Mouse (Mus musculus) olfactory bulb, adult 2 months (tissue): Measurements from ENCODE around the gene Cstf3. TPM values are rescaled to one million over a fixed set of nuclear protein-coding genes. Genes with fewer than 3 reads are reported as not detected.
A peak's percentile ranks its signal among the peaks of the same experiment; 100 is the strongest.
"Not testable (repeated sequence)": the region's sequence is repeated elsewhere in the genome, so short reads cannot be mapped to it uniquely, and the experiment has no call there.

Experiments
- H3K27ac ChIP-seq: fragments of 200-500 bp; 2 replicates; pipeline ENCODE4 v1.5.1; 2012; ENCODE audit warnings: low read depth, low read length; ENCODE audit not compliant: insufficient read depth
- H3K4me1 ChIP-seq: fragments of 200-500 bp; 2 replicates; pipeline ENCODE4 v1.6.1; 2012; ENCODE audit warnings: low read length; ENCODE audit not compliant: control insufficient read depth, insufficient read depth
- H3K4me3 ChIP-seq: fragments of 200-500 bp; 2 replicates; pipeline ENCODE4 v1.5.1; 2012; ENCODE audit warnings: mild to moderate bottlenecking, low read depth, low read length, moderate library complexity; ENCODE audit not compliant: insufficient read depth
- CTCF ChIP-seq: fragments of 200-500 bp; IDR thresholded peaks from 2 replicates; pipeline ENCODE4 v1.5.1; 2012; ENCODE audit warnings: low read depth, mild to moderate bottlenecking, low read length, moderate library complexity; ENCODE audit not compliant: insufficient read depth
- POLR2A ChIP-seq: fragments of 200-500 bp; IDR thresholded peaks from 2 replicates; pipeline ENCODE4 v1.6.1; 2012; ENCODE audit warnings: mild to moderate bottlenecking, low read depth, low read length, moderate library complexity; ENCODE audit not compliant: insufficient read depth
- WGBS: fragments of 180-500 bp; shearing (Covaris S2); methylation state at CpG from one replicate; pipeline ENCODE4 v1.1.7; 2018; 5-methylcytosine and 5-hydroxymethylcytosine counted together
- polyA plus RNA-seq: library from polyadenylated mRNA; stranded (reverse); fragments of >200 nt; gene quantifications from 2 replicates; pipeline ENCODE4 v1.2.4, GENCODE M21; 2012; ENCODE audit warnings: low replicate concordance; ENCODE audit not compliant: missing spikeins, insufficient read depth, insufficient read length

Gene Cstf3
- not detected in 2 replicates for polyA plus RNA-seq

- no peak for TF ChIP-seq CTCF
- peak; percentile 68; the same call in 1 of the 2 replicates for TF ChIP-seq POLR2A
- Histone ChIP-seq H3K27ac (peak within 1 kb of the TSS; percentile 76), H3K4me3 (peak within 1 kb of the TSS; percentile 72), H3K4me1 (0 out of 2 replicates have a peak, but pooled peaks cover 2% of the 10 kb centered on the region)
- under 1% methylated on average over 59 of the region's 59 CpGs for WGBS
Measured at GRCm38 (mm10) chr2:104590068-104590828, at the start of gene Cstf3. Gene Cstf3, plus strand, starts transcription at chr2:104590523.

GRCm38 (mm10) chr2:104556711-104557110 lies 33.6 kb upstream of the Cstf3 start:
- not testable (repeated sequence) for H3K27ac ChIP-seq, H3K4me3 ChIP-seq, H3K4me1 ChIP-seq
- 92% methylated on average over 22 of the region's 22 CpGs for WGBS

GRCm38 (mm10) chr2:104557722-104558121 lies 32.6 kb upstream of the Cstf3 start:
- Histone ChIP-seq H3K4me1 (no peaks in the 10 kb centered on the region), H3K27ac (no peak overlapping the region), H3K4me3 (no peak overlapping the region)
- TF ChIP-seq CTCF = no peak
- no peak for TF ChIP-seq POLR2A
- WGBS = 93% methylated on average over 9 of the region's 9 CpGs

DNA sequence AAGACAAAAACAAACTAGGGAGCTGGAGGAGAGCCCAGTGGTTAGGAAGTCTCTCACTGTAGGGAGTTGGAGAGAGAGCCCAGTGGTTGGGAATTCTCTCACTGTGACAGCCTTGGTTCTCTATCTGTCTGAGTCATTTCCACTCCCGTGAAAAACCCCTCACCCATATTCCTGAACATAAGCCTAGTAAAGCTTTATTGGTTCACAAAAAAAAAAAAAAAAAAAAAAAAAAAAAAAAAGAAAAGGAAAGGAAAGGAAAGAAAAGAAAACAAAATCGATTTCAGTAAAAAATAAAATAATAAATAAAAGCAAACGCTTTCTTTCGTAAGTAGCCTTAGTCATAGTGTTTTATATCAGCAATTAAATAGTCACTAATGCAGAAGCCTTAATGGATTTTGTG lies 32.0 kb upstream of the Cstf3 start:
- TF ChIP-seq POLR2A = no peak
- no peak for TF ChIP-seq CTCF
- Histone ChIP-seq H3K4me1 (no peaks in the 10 kb centered on the region), H3K4me3 (no peak overlapping the region), H3K27ac (no peak overlapping the region)
- WGBS = 84% methylated on average over 4 of the region's 4 CpGs

DNA sequence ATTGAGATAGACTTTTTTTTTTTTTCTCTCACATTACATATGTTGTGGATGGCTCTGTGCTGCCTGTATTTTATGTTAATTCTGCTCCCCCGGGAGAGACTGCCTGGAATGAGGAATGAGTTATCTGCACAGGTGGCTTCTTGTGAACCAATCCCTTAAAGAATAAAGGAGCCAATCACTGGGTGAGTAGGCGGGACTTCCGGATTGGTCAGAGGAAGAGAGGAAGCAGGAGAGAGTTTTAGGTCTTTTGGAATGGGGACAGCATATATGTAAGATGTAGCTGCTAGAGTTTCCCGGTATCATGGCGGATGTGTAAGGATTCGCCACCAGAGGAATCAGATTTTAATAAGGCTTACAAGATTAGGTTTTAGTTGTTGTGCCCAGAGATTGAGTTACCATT lies 31.4 kb upstream of the Cstf3 start:
- H3K4me3 ChIP-seq = no peak overlapping the region
- H3K27ac ChIP-seq = no peak overlapping the region
- WGBS = 74% methylated on average over 6 of the region's 6 CpGs
- no peak for TF ChIP-seq POLR2A
- TF ChIP-seq CTCF = no peak
- no peaks in the 10 kb centered on the region for H3K4me1 ChIP-seq

- Histone ChIP-seq H3K4me3 (no peak overlapping the region), H3K27ac (no peak overlapping the region), H3K4me1 (no peaks in the 10 kb centered on the region)
- 75% methylated on average over 4 of the region's 4 CpGs for WGBS
- no peak for TF ChIP-seq CTCF
- no peak for TF ChIP-seq POLR2A
Measured at GRCm38 (mm10) chr2:104559591-104560380, 30.5 kb upstream of the Cstf3 start.

DNA sequence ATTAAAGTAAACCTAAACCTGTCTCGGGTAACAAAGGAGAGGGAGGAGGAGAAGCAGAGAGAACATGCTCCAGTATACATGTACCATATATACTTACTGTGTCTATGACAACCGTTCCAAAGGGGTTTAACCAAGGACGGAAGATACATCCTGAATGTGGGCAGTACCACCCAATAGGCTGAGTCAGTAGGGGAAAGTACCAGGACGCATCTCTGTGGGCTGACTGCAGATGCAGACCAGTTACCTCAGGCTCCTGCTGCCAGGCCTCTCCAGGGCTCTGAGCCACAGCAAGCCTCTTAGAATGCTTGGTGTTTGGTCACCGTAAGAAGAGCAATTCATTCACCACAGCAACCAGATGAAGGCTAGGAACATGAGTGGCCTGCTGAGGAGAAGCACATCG lies 28.9 kb upstream of the Cstf3 start:
- 80% methylated on average over 6 of the region's 6 CpGs for WGBS
- Histone ChIP-seq H3K4me1 (no peaks in the 10 kb centered on the region), H3K27ac (no peak overlapping the region), H3K4me3 (no peak overlapping the region)
- TF ChIP-seq CTCF = no peak
- no peak for TF ChIP-seq POLR2A

DNA sequence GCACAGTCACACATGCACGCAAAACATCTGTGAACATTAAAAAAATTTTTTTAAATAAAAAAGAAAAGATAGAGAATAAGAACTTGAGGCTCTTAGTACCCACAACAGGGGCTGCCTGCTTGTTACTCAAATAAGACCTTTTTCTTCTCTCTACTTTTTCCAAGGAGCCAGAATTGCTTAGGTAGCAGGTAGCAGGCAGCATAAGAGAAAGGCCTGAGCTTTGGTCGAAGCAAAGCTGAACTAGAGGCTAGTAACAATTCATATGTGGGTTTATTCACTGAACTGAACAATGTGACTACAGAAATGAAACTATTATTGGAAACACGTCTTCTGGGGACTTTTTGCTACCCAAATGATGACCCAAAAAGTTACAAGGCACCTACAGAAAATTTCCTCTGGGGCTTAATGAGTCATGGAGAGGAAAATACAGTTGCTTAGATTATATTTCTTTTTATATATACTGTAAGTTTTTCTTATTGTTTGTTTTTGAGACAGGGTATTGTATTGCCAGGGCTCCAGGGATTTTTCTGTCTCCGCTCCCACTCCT lies 28.3 kb upstream of the Cstf3 start:
- WGBS = 81% methylated on average over 4 of the region's 4 CpGs
- H3K27ac ChIP-seq = no peak overlapping the region
- no peaks in the 10 kb centered on the region for H3K4me1 ChIP-seq
- H3K4me3 ChIP-seq = no peak overlapping the region
- TF ChIP-seq POLR2A = no peak
- TF ChIP-seq CTCF = no peak

GRCm38 (mm10) chr2:104572066-104572465 lies 18.3 kb upstream of the Cstf3 start:
- Histone ChIP-seq H3K4me1 (no peaks in the 10 kb centered on the region), H3K4me3 (no peak overlapping the region), H3K27ac (no peak overlapping the region)
- 75% methylated on average over 6 of the region's 6 CpGs for WGBS
- TF ChIP-seq CTCF (no peak), POLR2A (no peak)
